ENCODE assay signal across 13 mouse cellular contexts in genomic region chr7:141026740-141027098, GRCm38 (mm10). TPM values are rescaled to one million over a fixed set of nuclear protein-coding genes. Genes with fewer than 3 reads are reported as not detected.
DNase-seq lines count a peak whose midpoint lies in the region; ATAC-seq and TF ChIP-seq lines count a peak whose summit lies in the region.
"Had no signal": no experiment of that assay in that cellular context is flagged by ENCODE, and none has a peak within 500 bp of the region (broad histone marks: within the 10 kb centered on the region; RNA-seq: fewer than 3 reads in every experiment).

No protein-coding gene starts in this region.

- WGBS in heart, embryonic 15.5 days: 67% methylated on average over 5 of the region's 5 CpGs
- 79% methylated on average over 5 of the region's 5 CpGs for WGBS in spleen, adult 2 months
- WGBS in hindbrain, postnatal 0 days: 40% methylated on average over 5 of the region's 5 CpGs
- 65% methylated on average over 5 of the region's 5 CpGs for WGBS in stomach, postnatal 0 days

- no peak for ATAC-seq in heart, embryonic 15.5 days (replicated peaks; ENCODE audit: insufficient number of reproducible peaks, insufficient read depth, low FRiP score, low read depth)
- no peak for ATAC-seq in hindbrain, postnatal 0 days
- no peak for ATAC-seq in stomach, postnatal 0 days (ENCODE audit: low FRiP score, low TSS enrichment)

- H3K4me1 ChIP-seq in heart, embryonic 15.5 days (replicated peaks): no peaks in the 10 kb centered on the region
- H3K4me1 ChIP-seq in spleen, adult 2 months (ENCODE audit: control insufficient read depth, insufficient read depth, insufficient read length): no peaks in the 10 kb centered on the region
- H3K4me1 ChIP-seq in hindbrain, postnatal 0 days (ENCODE audit: insufficient read depth, low read length): peaks cover 10% of the 10 kb centered on the region; the same call in 1 of the 2 replicates
- no peaks in the 10 kb centered on the region for H3K4me1 ChIP-seq in stomach, postnatal 0 days (replicated peaks; ENCODE audit: control insufficient read depth, insufficient read depth)

- no peaks in the 10 kb centered on the region for H3K9me3 ChIP-seq in heart, embryonic 15.5 days (replicated peaks)
- H3K9me3 ChIP-seq in hindbrain, postnatal 0 days (ENCODE audit: low read length): no peaks in the 10 kb centered on the region
- H3K9me3 ChIP-seq in stomach, postnatal 0 days (ENCODE audit: control insufficient read depth, low read length): no peaks in the 10 kb centered on the region

- no peaks in the 10 kb centered on the region for H3K36me3 ChIP-seq in heart, embryonic 15.5 days
- H3K36me3 ChIP-seq in spleen, adult 2 months (ENCODE audit: control insufficient read depth, insufficient read depth, low read length): no peaks in the 10 kb centered on the region
- H3K36me3 ChIP-seq in hindbrain, postnatal 0 days (ENCODE audit: insufficient read depth, low read length): no peaks in the 10 kb centered on the region
- H3K36me3 ChIP-seq in stomach, postnatal 0 days (ENCODE audit: control insufficient read depth, insufficient read depth, low read length): no peaks in the 10 kb centered on the region

- H3K4me2 ChIP-seq in heart, embryonic 15.5 days: no peak overlapping the region
- H3K4me2 ChIP-seq in hindbrain, postnatal 0 days (ENCODE audit: low read depth, low read length): no peak overlapping the region
- no peak overlapping the region for H3K4me2 ChIP-seq in stomach, postnatal 0 days (replicated peaks; ENCODE audit: low read depth)

- no peaks in the 10 kb centered on the region for H3K27me3 ChIP-seq in heart, embryonic 15.5 days
- no peaks in the 10 kb centered on the region for H3K27me3 ChIP-seq in spleen, adult 2 months (ENCODE audit: control insufficient read depth, insufficient read depth, low read length)
- H3K27me3 ChIP-seq in hindbrain, postnatal 0 days (ENCODE audit: insufficient read depth, low read length): no peaks in the 10 kb centered on the region
- H3K27me3 ChIP-seq in stomach, postnatal 0 days (ENCODE audit: control insufficient read depth, insufficient read depth, low read length): no peaks in the 10 kb centered on the region

- H3K9ac ChIP-seq in heart, embryonic 15.5 days: no peak overlapping the region
- no peak overlapping the region for H3K9ac ChIP-seq in hindbrain, postnatal 0 days (replicated peaks; ENCODE audit: low read length)
- H3K9ac ChIP-seq in stomach, postnatal 0 days (ENCODE audit: low read length): no peak overlapping the region

- no peak for DNase-seq in heart, postnatal 25 days (ENCODE audit: low spot score)
- no peak for DNase-seq in spleen, adult 2 months (ENCODE audit: low read depth in 1 of 2, low spot score in 2 of 2)
- DNase-seq in spleen, postnatal 36 days (ENCODE audit: low spot score in 2 of 2): no peak
- peak; percentile 4 for DNase-seq in hindbrain, postnatal 0 days (ENCODE audit: low spot score)
- DNase-seq in stomach, postnatal 0 days (ENCODE audit: low spot score): no peak
- no peak for DNase-seq in cerebellum, postnatal 14 days
- no peak for DNase-seq in left cerebral cortex, adult 9 months (ENCODE audit: low spot score in 2 of 2)
- DNase-seq: kidney, adult 18-20 months; thymus, postnatal 25 days had no signal

- no peak overlapping the region for H3K4me3 ChIP-seq in heart, embryonic 15.5 days
- no peak overlapping the region for H3K4me3 ChIP-seq in spleen, adult 2 months (ENCODE audit: extremely low read depth, insufficient read depth, insufficient read length)
- no peak overlapping the region for H3K4me3 ChIP-seq in hindbrain, postnatal 0 days (ENCODE audit: low read length)
- no peak overlapping the region for H3K4me3 ChIP-seq in stomach, postnatal 0 days (ENCODE audit: low read depth, low read length)

- intact Hi-C loops in heart, postnatal 25 days (cut with DNase I): no loop called here

- TF ChIP-seq EP300 in stomach, postnatal 0 days (optimal IDR thresholded peaks at IDR 0.05): no peak

- no peak for TF ChIP-seq POLR2A in spleen, adult 2 months (IDR thresholded peaks at IDR 0.05; ENCODE audit: low read depth, low read length)

- H3K27ac ChIP-seq in heart, embryonic 15.5 days: peak overlapping the region; percentile 9; the same call in 1 of the 2 replicates
- 0 out of 2 replicates have a peak overlapping the region, but pooled peaks have one; percentile 10 for H3K27ac ChIP-seq in spleen, adult 2 months (ENCODE audit: insufficient read depth, low read length)
- peak overlapping the region; percentile 64 for H3K27ac ChIP-seq in hindbrain, postnatal 0 days
- H3K27ac ChIP-seq in stomach, postnatal 0 days (replicated peaks): peak overlapping the region; percentile 82

- no peak for TF ChIP-seq CTCF in spleen, adult 2 months (IDR thresholded peaks at IDR 0.05; ENCODE audit: extremely low read depth, insufficient read depth, insufficient read length, insufficient replicate concordance)
- TF ChIP-seq CTCF in hindbrain, postnatal 0 days (IDR thresholded peaks at IDR 0.05; ENCODE audit: low read depth): no peak
- no peak for TF ChIP-seq CTCF in stomach, postnatal 0 days (IDR thresholded peaks at IDR 0.05; ENCODE audit: low read depth)

RNA-seq across cellular contexts. Expression of gene Gm17387, which starts 2.2 kb away (rescaled TPM):
- polyA plus RNA-seq in heart, embryonic 15.5 days (2015; fragmentation: Nextera tagmentation; extraction: Ambion mirVana): not detected in 2 replicates
- not detected for total RNA-seq in heart, postnatal 25 days (2021)
- not detected in 2 replicates for polyA plus RNA-seq in spleen, adult 2 months (2012; rRNA removed)
- not detected in 2 replicates for total RNA-seq in hindbrain, postnatal 0 days (2014; rRNA removed)
- polyA plus RNA-seq in hindbrain, postnatal 0 days (2015; fragmentation: Nextera tagmentation; extraction: Ambion mirVana): not detected in 2 replicates
- not detected in 2 replicates for polyA plus RNA-seq in stomach, postnatal 0 days (2015; fragmentation: Nextera tagmentation; extraction: Ambion mirVana)
- total RNA-seq: gastrocnemius, adult 8-10 months; left cerebral cortex, postnatal 14 days had no signal
- polyA plus RNA-seq: embryonic facial prominence, embryonic 11.5 days had no signal

RNA-seq across cellular contexts. Expression of gene Ifitm6, which starts 9.0 kb away (rescaled TPM):
- 0.53 and 1.4 TPM in 2 replicates for polyA plus RNA-seq in heart, embryonic 15.5 days (2015; fragmentation: Nextera tagmentation; extraction: Ambion mirVana)
- under 1 TPM in 1 of 2 experiments, not detected in 1; 0.42 TPM for total RNA-seq in heart, postnatal 25 days (2021)
- 25.5 and 45.9 TPM in 2 replicates for polyA plus RNA-seq in spleen, adult 2 months (2012; rRNA removed)
- 0.37 and 0.50 TPM in 2 replicates for total RNA-seq in hindbrain, postnatal 0 days (2014; rRNA removed)
- 0.67 and 0.69 TPM in 2 replicates for polyA plus RNA-seq in hindbrain, postnatal 0 days (2015; fragmentation: Nextera tagmentation; extraction: Ambion mirVana)
- 0.40 and 0.63 TPM in 2 replicates for polyA plus RNA-seq in stomach, postnatal 0 days (2015; fragmentation: Nextera tagmentation; extraction: Ambion mirVana)
- total RNA-seq: gastrocnemius, adult 8-10 months; left cerebral cortex, postnatal 14 days had no signal
- polyA plus RNA-seq: embryonic facial prominence, embryonic 11.5 days had no signal

RNA-seq across cellular contexts. Expression of gene Ifitm3, which starts 16.1 kb away (rescaled TPM):
- 103 and 212 TPM in 2 replicates for polyA plus RNA-seq in heart, embryonic 15.5 days (2015; fragmentation: Nextera tagmentation; extraction: Ambion mirVana)
- 100 to 1,000 TPM; 102 to 111 TPM for total RNA-seq in heart, postnatal 25 days (2021)
- polyA plus RNA-seq in spleen, adult 2 months (2012; rRNA removed): 177 and 277 TPM in 2 replicates
- 29.3 and 41.7 TPM in 2 replicates for total RNA-seq in hindbrain, postnatal 0 days (2014; rRNA removed)
- 92.8 and 93.3 TPM in 2 replicates for polyA plus RNA-seq in hindbrain, postnatal 0 days (2015; fragmentation: Nextera tagmentation; extraction: Ambion mirVana)
- 350 and 450 TPM in 2 replicates for polyA plus RNA-seq in stomach, postnatal 0 days (2015; fragmentation: Nextera tagmentation; extraction: Ambion mirVana)

RNA-seq across cellular contexts. Expression of gene B4galnt4, which starts 34.2 kb away (rescaled TPM):
- polyA plus RNA-seq in heart, embryonic 15.5 days (2015; fragmentation: Nextera tagmentation; extraction: Ambion mirVana): 1.0 and 2.0 TPM in 2 replicates
- total RNA-seq in heart, postnatal 25 days (2021): under 1 TPM in 1 of 2 experiments, not detected in 1; 0.08 TPM
- 0.79 and 1.9 TPM in 2 replicates for polyA plus RNA-seq in spleen, adult 2 months (2012; rRNA removed)
- 115 and 124 TPM in 2 replicates for total RNA-seq in hindbrain, postnatal 0 days (2014; rRNA removed)
- polyA plus RNA-seq in hindbrain, postnatal 0 days (2015; fragmentation: Nextera tagmentation; extraction: Ambion mirVana): 41.8 and 46.2 TPM in 2 replicates
- 1.2 and 1.5 TPM in 2 replicates for polyA plus RNA-seq in stomach, postnatal 0 days (2015; fragmentation: Nextera tagmentation; extraction: Ambion mirVana)

RNA-seq across cellular contexts. Expression of gene Pkp3, which starts 51.3 kb away (rescaled TPM):
- 0.97 and 5.9 TPM in 2 replicates for polyA plus RNA-seq in heart, embryonic 15.5 days (2015; fragmentation: Nextera tagmentation; extraction: Ambion mirVana)
- total RNA-seq in heart, postnatal 25 days (2021): under 1 TPM in 1 of 2 experiments, not detected in 1; 0.31 TPM
- polyA plus RNA-seq in spleen, adult 2 months (2012; rRNA removed): 30.1 and 36.7 TPM in 2 replicates
- total RNA-seq in hindbrain, postnatal 0 days (2014; rRNA removed): 0.58 TPM in 1 of 2 replicates, not detected in the other
- 0.29 TPM in 1 of 2 replicates, not detected in the other for polyA plus RNA-seq in hindbrain, postnatal 0 days (2015; fragmentation: Nextera tagmentation; extraction: Ambion mirVana)
- 97.9 and 105 TPM in 2 replicates for polyA plus RNA-seq in stomach, postnatal 0 days (2015; fragmentation: Nextera tagmentation; extraction: Ambion mirVana)
- total RNA-seq: gastrocnemius, adult 8-10 months had no signal

Comparison
In these comparisons a context has a peak if more than half of its experiments do, and no peak if none do; other contexts are left out.
1. H3K27ac ChIP-seq: peak in every context shown above with its lines; median percentile 82 in stomach, postnatal 0 days; 64 in hindbrain, postnatal 0 days; 10 in spleen, adult 2 months; 9 in heart, embryonic 15.5 days.
2. RNA of gene Ifitm6, which starts 9.0 kb away (polyA plus RNA-seq): 25.5 to 45.9 TPM in spleen, adult 2 months; 0.67 to 0.69 TPM in hindbrain, postnatal 0 days, 0.53 to 1.4 TPM in heart, embryonic 15.5 days and 0.40 to 0.63 TPM in stomach, postnatal 0 days; every median in the first group is over 10 times any median in the second.